Mouse (Mus musculus): ENCODE results near the gene Cdc6. TPM values are rescaled to one million over a fixed set of nuclear protein-coding genes. Genes with fewer than 3 reads are reported as not detected.

Cdc6 gene
- total and polyA plus RNA-seq, 3 experiments: 56.9 to 104 (median 69.4) TPM

DNA sequence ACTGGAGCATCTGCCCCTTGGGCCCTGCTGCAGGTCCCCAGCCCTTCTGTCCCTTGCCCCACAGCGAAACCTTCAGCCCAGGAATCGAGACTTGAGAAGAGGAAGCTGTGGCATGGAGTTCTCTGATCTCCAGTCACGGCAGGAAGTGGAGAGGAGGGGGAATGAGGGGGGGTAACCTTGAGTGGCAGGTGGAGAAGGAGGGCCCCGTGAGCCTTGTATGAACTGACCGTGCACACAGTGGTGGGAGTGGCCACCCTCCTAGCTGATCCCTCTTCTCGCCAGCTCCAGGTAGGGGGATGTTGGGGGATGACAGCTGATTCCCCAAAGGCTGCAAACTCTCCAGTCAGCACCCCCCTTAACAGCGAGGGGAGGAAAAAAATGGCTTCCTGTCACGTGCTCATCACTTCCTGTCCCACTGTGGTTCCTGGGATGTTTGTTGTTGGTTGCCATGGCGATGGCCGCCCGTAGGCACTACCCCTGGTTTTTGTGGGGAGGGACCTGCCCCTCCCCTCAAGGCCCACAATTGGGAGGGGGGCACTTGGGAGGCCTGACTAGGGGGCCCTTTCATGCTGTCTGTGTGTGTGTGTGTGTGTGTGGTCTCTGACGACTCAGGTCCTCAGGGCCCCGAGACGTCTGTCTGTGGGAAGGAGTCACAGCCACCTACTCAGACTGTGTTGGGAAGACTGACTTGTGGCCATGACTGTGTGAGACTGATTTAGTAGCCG lies 34.4 kb downstream of the Cdc6 start (continued):
- peak; percentile 6 to 65; a peak in 2 of 4 replicates for TF ChIP-seq POLR2A (IDR thresholded peaks at IDR 0.05; ENCODE audit: control insufficient read depth in 1 of 2, insufficient read depth in 1 of 2, low read depth in 1 of 2, low read length in 2 of 2, poor library complexity in 1 of 2)
- TF ChIP-seq NRF1 (IDR thresholded peaks at IDR 0.05; ENCODE audit: insufficient read depth, low read depth, low read length, poor library complexity, severe bottlenecking): no peak
- TF ChIP-seq GABPA (IDR thresholded peaks at IDR 0.05; ENCODE audit: low read depth, low read length): no peak
- no peak for TF ChIP-seq POLR2AphosphoS2 (IDR thresholded peaks at IDR 0.05; ENCODE audit: low read length)
- no peak for TF ChIP-seq ZC3H11A (IDR thresholded peaks at IDR 0.05; ENCODE audit: low read depth, low read length)
- no peak for TF ChIP-seq JUND (IDR thresholded peaks at IDR 0.05; ENCODE audit: low read depth, low read length)
- peak; percentile 72; the same call in 1 of the 2 replicates for TF ChIP-seq TBP (IDR thresholded peaks at IDR 0.05; ENCODE audit: low read depth, low read length)
- TF ChIP-seq ETS1 (IDR thresholded peaks at IDR 0.05; ENCODE audit: low read depth, low read length): peak; percentile 51; the same call in 1 of the 2 replicates
- TF ChIP-seq USF2 (IDR thresholded peaks at IDR 0.05; ENCODE audit: borderline replicate concordance in 1 of 2, insufficient read depth in 1 of 2, low read depth in 1 of 2, low read length in 2 of 2): peak; percentile 87 to 91
- TF ChIP-seq ELF1 (IDR thresholded peaks at IDR 0.05; ENCODE audit: low read depth, low read length): peak; percentile 71
- no peak for TF ChIP-seq E2F4 (IDR thresholded peaks at IDR 0.05; ENCODE audit: borderline replicate concordance, low read depth, low read length)
- TF ChIP-seq TAL1 (IDR thresholded peaks at IDR 0.05; ENCODE audit: low read length): no peak

GRCm38 (mm10) chr11:98942555-98942922 lies 34.9 kb downstream of the Cdc6 start:
- peaks cover 11 to 30% of the 10 kb centered on the region in 2 experiments for H3K4me1 ChIP-seq (ENCODE audit: control insufficient read depth in 1 of 2, insufficient read depth in 2 of 2, low read length in 2 of 2)
- DNase-seq (ENCODE audit: low read depth, low spot score): no peak
- H3K27ac ChIP-seq (ENCODE audit: control insufficient read depth, low read depth, low read length): peak overlapping the region; percentile 87
- H3K9me3 ChIP-seq (replicated peaks; ENCODE audit: insufficient read depth, low read length): no peaks in the 10 kb centered on the region
- peak overlapping the region in 1 of 2 experiments; percentile 61; a peak in 2 of 4 replicates for H3K4me3 ChIP-seq (ENCODE audit: control insufficient read depth in 1 of 2, insufficient read depth in 1 of 2, low read depth in 2 of 2, low read length in 2 of 2)
- peaks cover 16% of the 10 kb centered on the region for H3K79me2 ChIP-seq (ENCODE audit: control insufficient read depth, insufficient read depth, low read length, poor library complexity)
- H3K9ac ChIP-seq (ENCODE audit: control insufficient read depth, low read depth, low read length, poor library complexity, severe bottlenecking): peak overlapping the region; percentile 37
- peaks cover 0 to 10% of the 10 kb centered on the region in 2 experiments; a peak in 2 of 4 replicates for H3K36me3 ChIP-seq (ENCODE audit: control insufficient read depth in 1 of 2, insufficient read depth in 2 of 2, low read length in 2 of 2)
- H3K27me3 ChIP-seq (ENCODE audit: control insufficient read depth in 1 of 2, insufficient read depth in 2 of 2, low read length in 2 of 2): no peaks in the 10 kb centered on the region
- TF ChIP-seq GABPA (IDR thresholded peaks at IDR 0.05; ENCODE audit: low read depth, low read length) (no peak), SIN3A (IDR thresholded peaks at IDR 0.05; ENCODE audit: low read length) (no peak), TBP (IDR thresholded peaks at IDR 0.05; ENCODE audit: low read depth, low read length) (no peak), ELF1 (IDR thresholded peaks at IDR 0.05; ENCODE audit: low read depth, low read length) (no peak), CHD2 (IDR thresholded peaks at IDR 0.05; ENCODE audit: low read length) (no peak), MEF2A (IDR thresholded peaks at IDR 0.05; ENCODE audit: extremely low read depth, insufficient replicate concordance, low read depth, low read length, poor library complexity, severe bottlenecking) (no peak), JUND (IDR thresholded peaks at IDR 0.05; ENCODE audit: low read depth, low read length) (no peak), MXI1 (IDR thresholded peaks at IDR 0.05; ENCODE audit: low read depth, low read length) (no peak), NELFE (IDR thresholded peaks at IDR 0.05; ENCODE audit: low read depth, low read length) (no peak), ZC3H11A (IDR thresholded peaks at IDR 0.05; ENCODE audit: low read depth, low read length) (no peak), E2F4 (IDR thresholded peaks at IDR 0.05; ENCODE audit: borderline replicate concordance, low read depth, low read length) (no peak), TAL1 (IDR thresholded peaks at IDR 0.05; ENCODE audit: low read length) (no peak), MYB (IDR thresholded peaks at IDR 0.05; ENCODE audit: low read depth, low read length) (no peak), NRF1 (IDR thresholded peaks at IDR 0.05; ENCODE audit: insufficient read depth, low read depth, low read length, poor library complexity, severe bottlenecking) (no peak), MYC (IDR thresholded peaks at IDR 0.05; ENCODE audit: low read depth, low read length) (no peak), BHLHE40 (IDR thresholded peaks at IDR 0.05; ENCODE audit: borderline replicate concordance, low read depth, low read length) (no peak), HCFC1 (IDR thresholded peaks at IDR 0.05; ENCODE audit: low read depth, low read length) (no peak)

Measured in MEL (cell line).